Mouse (Mus musculus): ENCODE measurements around the gene Zmynd8. TPM values are rescaled to one million over a fixed set of nuclear protein-coding genes. Genes with fewer than 3 reads are reported as not detected.

The Zmynd8 gene
- polyA plus RNA-seq, 1 experiment from 2014 or later = 40.7 TPM

- H3K27ac ChIP-seq = no peak overlapping the region; the same call in 1 of the 2 replicates
- H3K4me3 ChIP-seq = no peak overlapping the region
- peak; percentile 61; the same call in 1 of the 2 replicates for ATAC-seq (replicated peaks; ENCODE audit: insufficient number of reproducible peaks, insufficient read depth, low FRiP score, low read depth)
- H3K27me3 ChIP-seq = no peaks in the 10 kb centered on the region
- WGBS = 75% methylated on average over 10 of the region's 10 CpGs
- peaks cover 70% of the 10 kb centered on the region for H3K36me3 ChIP-seq
- peaks cover 11% of the 10 kb centered on the region for H3K4me1 ChIP-seq (replicated peaks)
- H3K4me2 ChIP-seq = no peak overlapping the region
- H3K9ac ChIP-seq = no peak overlapping the region
- H3K9me3 ChIP-seq (replicated peaks) = no peaks in the 10 kb centered on the region
Observed at GRCm38 (mm10) chr2:165825964-165826712, 72.7 kb downstream of the Zmynd8 start.

GRCm38 (mm10) chr2:165825261-165825900 lies 73.4 kb downstream of the Zmynd8 start:
- Histone ChIP-seq H3K4me3 (no peak overlapping the region), H3K9ac (no peak overlapping the region), H3K4me2 (no peak overlapping the region), H3K27me3 (no peaks in the 10 kb centered on the region), H3K4me1 (replicated peaks) (peaks cover 9% of the 10 kb centered on the region), H3K9me3 (replicated peaks) (no peaks in the 10 kb centered on the region), H3K27ac (no peak overlapping the region), H3K36me3 (peaks cover 66% of the 10 kb centered on the region)
- 92% methylated on average over 17 of the region's 17 CpGs for WGBS
- no peak for ATAC-seq (replicated peaks; ENCODE audit: insufficient number of reproducible peaks, insufficient read depth, low FRiP score, low read depth)

GRCm38 (mm10) chr2:165824826-165825225 lies 74.0 kb downstream of the Zmynd8 start:
- H3K4me3 ChIP-seq = no peak overlapping the region
- H3K4me2 ChIP-seq = no peak overlapping the region
- no peaks in the 10 kb centered on the region for H3K9me3 ChIP-seq (replicated peaks)
- no peak overlapping the region for H3K9ac ChIP-seq
- H3K27me3 ChIP-seq = no peaks in the 10 kb centered on the region
- H3K4me1 ChIP-seq (replicated peaks) = peaks cover 13% of the 10 kb centered on the region
- no peak for ATAC-seq (replicated peaks; ENCODE audit: insufficient number of reproducible peaks, insufficient read depth, low FRiP score, low read depth)
- H3K27ac ChIP-seq = no peak overlapping the region
- H3K36me3 ChIP-seq = peaks cover 62% of the 10 kb centered on the region
- WGBS = 91% methylated on average over 10 of the region's 10 CpGs

DNA sequence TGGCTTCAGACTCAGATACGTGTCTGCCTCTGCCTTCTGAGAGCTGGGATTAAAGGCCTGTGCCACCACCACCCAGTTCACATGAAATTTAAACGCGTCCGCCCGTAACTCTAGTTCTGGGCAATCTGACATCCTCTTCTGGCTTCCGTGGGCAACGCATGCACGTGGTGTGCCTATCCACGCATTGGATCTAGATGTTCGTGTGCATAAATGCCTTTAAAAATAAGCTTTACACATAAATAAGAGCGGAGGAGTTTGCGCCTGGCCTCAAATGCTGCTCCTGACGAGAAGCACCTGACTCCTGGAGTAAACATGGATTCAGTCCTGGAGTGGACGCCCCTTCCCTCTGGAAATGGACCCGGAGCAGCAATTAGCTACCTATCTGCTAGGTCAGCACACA lies 76.3 kb downstream of the Zmynd8 start:
- no peak for ATAC-seq (replicated peaks; ENCODE audit: insufficient number of reproducible peaks, insufficient read depth, low FRiP score, low read depth)
- Histone ChIP-seq H3K4me3 (no peak overlapping the region), H3K27ac (no peak overlapping the region), H3K4me1 (replicated peaks) (peaks cover 34% of the 10 kb centered on the region), H3K27me3 (no peaks in the 10 kb centered on the region), H3K9me3 (replicated peaks) (no peaks in the 10 kb centered on the region), H3K4me2 (no peak overlapping the region), H3K36me3 (peaks cover 43% of the 10 kb centered on the region), H3K9ac (no peak overlapping the region)
- WGBS = 96% methylated on average over 15 of the region's 15 CpGs

DNA sequence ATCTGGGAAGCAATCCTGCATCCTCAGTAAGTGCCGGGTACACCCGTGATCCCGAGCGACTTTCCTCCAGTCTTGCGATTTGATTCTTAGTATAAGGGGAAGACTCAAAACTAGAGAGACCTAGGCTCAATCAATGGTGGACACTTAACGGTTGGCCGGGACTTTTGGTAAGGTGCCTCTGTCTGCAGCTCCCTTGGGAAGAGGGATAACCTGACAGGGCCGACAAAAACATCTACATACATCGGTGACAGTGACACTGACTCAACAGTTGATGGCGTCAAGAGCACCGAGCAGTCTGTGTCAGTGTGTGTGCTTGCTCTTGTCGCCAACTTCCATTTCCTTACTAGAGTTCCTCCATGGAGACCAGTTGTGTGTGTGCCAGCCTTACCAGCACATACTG lies 77.1 kb downstream of the Zmynd8 start:
- Histone ChIP-seq H3K36me3 (peaks cover 35% of the 10 kb centered on the region), H3K4me3 (no peak overlapping the region), H3K4me1 (replicated peaks) (peaks cover 42% of the 10 kb centered on the region), H3K9me3 (replicated peaks) (no peaks in the 10 kb centered on the region), H3K27ac (no peak overlapping the region), H3K9ac (no peak overlapping the region), H3K4me2 (no peak overlapping the region), H3K27me3 (no peaks in the 10 kb centered on the region)
- 77% methylated on average over 12 of the region's 12 CpGs for WGBS
- ATAC-seq (replicated peaks; ENCODE audit: insufficient number of reproducible peaks, insufficient read depth, low FRiP score, low read depth) = no peak

DNA sequence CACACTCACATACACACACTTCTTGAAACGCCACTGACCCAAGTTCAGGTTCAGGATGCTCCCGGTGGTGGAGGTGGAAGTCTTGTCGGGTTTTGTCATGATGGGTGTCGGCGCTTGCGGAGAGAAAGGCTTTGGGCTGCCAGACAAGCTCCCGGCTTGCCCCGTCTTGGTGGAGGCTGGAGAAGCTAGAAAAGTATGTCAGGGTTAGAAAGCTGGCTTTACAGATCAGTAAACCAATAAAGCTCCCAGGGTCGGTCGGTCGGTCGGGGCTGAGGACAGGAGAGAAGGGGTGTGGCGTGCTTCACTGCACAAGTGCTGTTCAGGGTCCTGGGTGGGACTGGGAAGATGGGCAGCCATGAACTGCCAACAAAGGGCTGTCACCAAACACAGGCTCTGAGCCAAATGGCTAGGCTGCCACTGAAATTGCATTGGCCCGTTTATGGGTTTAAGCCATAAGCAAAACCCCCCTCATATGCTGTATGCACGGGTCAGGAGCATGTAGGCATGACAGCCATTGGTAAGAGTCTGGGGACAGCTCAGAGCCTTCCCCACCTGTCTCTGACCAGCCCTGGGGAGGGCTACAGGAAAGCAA lies 78.2 kb downstream of the Zmynd8 start:
- H3K27me3 ChIP-seq = no peaks in the 10 kb centered on the region
- no peak overlapping the region for H3K4me3 ChIP-seq
- no peak overlapping the region for H3K4me2 ChIP-seq
- no peaks in the 10 kb centered on the region for H3K9me3 ChIP-seq (replicated peaks)
- WGBS = 66% methylated on average over 15 of the region's 15 CpGs
- H3K9ac ChIP-seq = no peak overlapping the region
- peaks cover 42% of the 10 kb centered on the region for H3K36me3 ChIP-seq
- H3K4me1 ChIP-seq (replicated peaks) = peaks cover 51% of the 10 kb centered on the region
- no peak for ATAC-seq (replicated peaks; ENCODE audit: insufficient number of reproducible peaks, insufficient read depth, low FRiP score, low read depth)
- peak overlapping the region; percentile 66 for H3K27ac ChIP-seq

DNA sequence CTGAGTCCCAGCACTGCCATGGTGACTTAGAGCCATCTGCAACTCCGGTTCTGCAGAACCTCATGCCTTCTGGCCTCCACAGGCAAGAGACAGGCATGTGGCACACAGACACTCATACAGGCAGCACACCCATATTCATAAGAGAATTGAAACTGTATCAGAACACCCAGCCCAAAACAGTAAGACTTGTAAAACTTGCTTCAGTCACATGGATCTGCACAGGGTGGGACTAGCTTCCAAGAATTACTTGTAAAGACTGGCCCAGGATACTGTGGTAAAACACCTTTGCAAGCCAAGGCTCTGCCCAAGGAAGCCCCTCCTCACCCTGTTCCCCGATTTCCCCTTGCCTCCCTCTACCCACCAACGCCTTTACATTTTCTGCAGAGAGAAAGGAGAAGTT lies 78.7 kb downstream of the Zmynd8 start:
- Histone ChIP-seq H3K27me3 (no peaks in the 10 kb centered on the region), H3K27ac (peak overlapping the region; percentile 66), H3K36me3 (peaks cover 41% of the 10 kb centered on the region), H3K9ac (peak overlapping the region; percentile 10; the same call in 1 of the 2 replicates), H3K4me3 (no peak overlapping the region), H3K9me3 (replicated peaks) (no peaks in the 10 kb centered on the region), H3K4me2 (no peak overlapping the region), H3K4me1 (replicated peaks) (peaks cover 51% of the 10 kb centered on the region)
- ATAC-seq (replicated peaks; ENCODE audit: insufficient number of reproducible peaks, insufficient read depth, low FRiP score, low read depth) = no peak
- 69% methylated on average over 3 of the region's 3 CpGs for WGBS

DNA sequence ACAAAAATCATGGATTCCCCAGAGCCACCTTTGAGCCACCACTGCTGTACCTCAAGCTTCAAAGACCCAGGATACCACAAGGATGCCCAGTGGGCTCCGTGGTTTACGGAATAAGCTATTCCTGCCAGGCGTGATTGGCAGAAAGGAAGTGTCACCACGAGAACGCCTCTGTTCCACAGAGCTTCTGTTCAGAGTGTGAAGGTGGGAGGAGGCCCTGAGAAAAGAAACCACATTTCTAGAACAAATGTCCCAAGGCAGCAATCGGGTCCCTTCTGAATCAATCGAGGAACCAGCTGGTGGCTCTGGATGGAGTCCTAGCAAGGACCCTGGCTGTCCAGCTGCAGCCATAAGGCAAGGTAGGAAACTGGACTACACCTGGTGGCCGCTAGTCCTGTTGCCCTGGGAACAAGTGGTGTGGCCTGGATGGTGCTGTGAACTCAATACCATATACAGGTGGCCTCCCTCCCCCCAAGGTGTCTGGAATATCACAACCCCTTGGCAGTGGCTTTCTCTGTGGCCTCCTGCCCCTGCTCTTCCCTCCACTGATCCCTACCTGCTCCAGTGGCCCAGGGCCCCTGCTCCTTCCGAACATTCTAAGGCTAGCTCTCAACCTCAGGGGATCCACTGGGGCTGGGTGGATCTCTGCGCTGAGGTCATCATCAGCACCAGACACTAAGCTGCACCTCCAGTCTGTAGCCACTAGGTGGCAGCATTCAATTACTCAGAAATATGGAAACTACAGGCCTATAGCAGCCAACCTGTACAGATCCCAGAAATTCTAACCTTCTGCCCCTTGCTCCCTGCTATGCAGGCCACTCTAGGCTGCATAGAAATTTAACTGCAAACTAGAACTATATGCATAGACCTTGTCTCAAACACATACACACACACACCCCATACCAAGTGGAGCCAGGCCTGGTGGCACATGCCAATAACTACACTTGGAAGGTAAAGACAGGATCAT lies 79.5 kb downstream of the Zmynd8 start:
- Histone ChIP-seq H3K36me3 (peaks cover 41% of the 10 kb centered on the region), H3K9ac (no peak overlapping the region), H3K4me2 (no peak overlapping the region), H3K27me3 (no peaks in the 10 kb centered on the region), H3K4me3 (no peak overlapping the region), H3K9me3 (replicated peaks) (no peaks in the 10 kb centered on the region), H3K27ac (peak overlapping the region; percentile 66), H3K4me1 (replicated peaks) (peaks cover 51% of the 10 kb centered on the region)
- peak; percentile 23 for ATAC-seq (replicated peaks; ENCODE audit: insufficient number of reproducible peaks, insufficient read depth, low FRiP score, low read depth)
- 76% methylated on average over 10 of the region's 10 CpGs for WGBS

- Histone ChIP-seq H3K27me3 (no peaks in the 10 kb centered on the region), H3K36me3 (peaks cover 41% of the 10 kb centered on the region), H3K4me1 (replicated peaks) (peaks cover 51% of the 10 kb centered on the region), H3K4me3 (no peak overlapping the region), H3K9me3 (replicated peaks) (no peaks in the 10 kb centered on the region), H3K9ac (no peak overlapping the region), H3K4me2 (no peak overlapping the region), H3K27ac (peak overlapping the region; percentile 84)
- no peak for ATAC-seq (replicated peaks; ENCODE audit: insufficient number of reproducible peaks, insufficient read depth, low FRiP score, low read depth)
- 79% methylated on average over 6 of the region's 6 CpGs for WGBS
Observed at GRCm38 (mm10) chr2:165818570-165818969, 80.2 kb downstream of the Zmynd8 start.

DNA sequence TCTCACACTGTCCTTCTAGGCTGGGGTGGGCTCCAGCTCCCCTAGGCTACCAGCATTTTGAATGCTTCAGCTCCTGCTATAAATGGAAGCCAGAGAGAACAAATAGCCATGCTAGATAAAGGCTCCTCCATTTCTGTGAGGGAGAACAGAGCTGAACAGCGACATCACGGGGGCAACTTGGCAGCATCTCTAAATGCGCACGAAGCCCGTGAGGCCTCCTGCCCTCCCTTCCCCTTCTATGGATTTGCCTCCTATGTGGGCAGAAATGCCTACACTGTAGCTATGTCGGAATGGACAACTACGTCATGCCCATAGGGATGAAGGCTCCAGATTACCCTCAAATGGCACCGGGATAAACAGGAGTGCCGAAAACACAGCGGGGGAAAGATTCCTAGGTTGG lies 81.4 kb downstream of the Zmynd8 start:
- ATAC-seq (replicated peaks; ENCODE audit: insufficient number of reproducible peaks, insufficient read depth, low FRiP score, low read depth) = no peak; the same call in 1 of the 2 replicates
- Histone ChIP-seq H3K27ac (peak overlapping the region; percentile 84), H3K36me3 (peaks cover 41% of the 10 kb centered on the region)

More for the DNA sequence above, 81.4 kb downstream of the Zmynd8 start:
- Histone ChIP-seq H3K9me3 (replicated peaks) (no peaks in the 10 kb centered on the region), H3K4me2 (no peak overlapping the region), H3K9ac (peak overlapping the region; percentile 11; the same call in 1 of the 2 replicates), H3K27me3 (no peaks in the 10 kb centered on the region), H3K4me3 (no peak overlapping the region), H3K4me1 (replicated peaks) (peaks cover 51% of the 10 kb centered on the region)
- WGBS = 61% methylated on average over 10 of the region's 10 CpGs

All from heart, embryonic 15.5 days (tissue).